9 mouse cellular contexts compared by ENCODE assay signal in the genomic region with DNA sequence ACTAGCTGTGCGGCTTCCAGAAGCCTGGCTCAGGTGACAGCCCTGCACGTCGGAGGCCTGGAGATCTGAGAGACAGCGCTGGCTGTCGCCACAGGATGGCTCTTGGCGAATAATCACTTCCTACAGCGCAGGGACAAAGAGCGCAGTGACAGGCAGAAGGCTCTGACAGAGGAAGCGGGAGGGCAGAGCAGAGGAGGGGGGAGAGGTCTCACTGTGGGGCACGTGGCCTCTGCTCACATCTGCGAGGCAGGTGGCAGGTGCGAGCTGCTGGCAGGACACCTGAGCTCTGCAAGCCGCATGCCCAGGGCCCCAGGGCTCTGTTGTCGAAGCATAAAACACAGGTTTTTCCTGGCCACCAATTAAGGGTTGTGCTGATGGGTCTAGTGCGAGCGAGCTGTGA.
A peak's percentile ranks its signal among the peaks of the same experiment; 100 is the strongest.
DNase-seq lines count a peak whose midpoint lies in the region; ATAC-seq and TF ChIP-seq lines count a peak whose summit lies in the region.
"Had no signal": no experiment of that assay in that cellular context is flagged by ENCODE, and none has a peak within 500 bp of the region (broad histone marks: within the 10 kb centered on the region; RNA-seq: fewer than 3 reads in every experiment).

No protein-coding gene starts in this region.

- ATAC-seq in heart, embryonic 13.5 days (ENCODE audit: extremely low read depth, insufficient number of reproducible peaks, low FRiP score, low TSS enrichment), result no peak
- ATAC-seq in embryonic facial prominence, embryonic 11.5 days (replicated peaks; ENCODE audit: insufficient number of reproducible peaks, low FRiP score, low TSS enrichment, low read depth), result peak; percentile 14
- ATAC-seq in intestine, postnatal 0 days, result peak; percentile 58
- no peak for ATAC-seq in erythroid progenitor cell, adult 5-6 weeks (replicated peaks; ENCODE audit: low FRiP score, poor library complexity, severe bottlenecking)

- no peak for TF ChIP-seq POLR2A in heart, adult 2 months (IDR thresholded peaks at IDR 0.05; ENCODE audit: insufficient read depth, low read depth, low read length)

- peak overlapping the region; percentile 45 for H3K4me2 ChIP-seq in heart, embryonic 13.5 days
- H3K4me2 ChIP-seq in embryonic facial prominence, embryonic 11.5 days (ENCODE audit: low read depth, low read length), result peak overlapping the region; percentile 4; the same call in 1 of the 2 replicates
- 0 out of 2 replicates have a peak overlapping the region, but pooled peaks have one; percentile 0 for H3K4me2 ChIP-seq in intestine, postnatal 0 days (replicated peaks; ENCODE audit: low read depth)

- no peaks in the 10 kb centered on the region for H3K79me2 ChIP-seq in heart, adult 2 months (replicated peaks; ENCODE audit: control insufficient read depth, insufficient read depth, low read length)

- no peaks in the 10 kb centered on the region for H3K9me3 ChIP-seq in heart, embryonic 13.5 days
- no peaks in the 10 kb centered on the region for H3K9me3 ChIP-seq in embryonic facial prominence, embryonic 11.5 days (replicated peaks; ENCODE audit: control insufficient read depth, low read length)
- no peaks in the 10 kb centered on the region for H3K9me3 ChIP-seq in intestine, postnatal 0 days (ENCODE audit: control insufficient read depth)

- DNase-seq in heart, adult 2 months, result no peak
- peak; percentile 48 for DNase-seq in embryonic facial prominence, embryonic 11.5 days (ENCODE audit: low spot score)
- peak; percentile 70 for DNase-seq in retina, embryonic 14.5 days (ENCODE audit: low spot score)
- DNase-seq in adrenal gland, postnatal 36 days, result no peak
- no peak for DNase-seq in lung, postnatal 36 days

- no peak overlapping the region for H3K27ac ChIP-seq in heart, embryonic 13.5 days (replicated peaks)
- H3K27ac ChIP-seq in heart, adult 2 months, result no peak overlapping the region
- no peak overlapping the region for H3K27ac ChIP-seq in embryonic facial prominence, embryonic 11.5 days (replicated peaks; ENCODE audit: low read depth, low read length)
- H3K27ac ChIP-seq in intestine, postnatal 0 days (ENCODE audit: low read depth, low read length), result no peak overlapping the region
- H3K27ac ChIP-seq: macrophage had no signal

- H3K36me3 ChIP-seq in heart, embryonic 13.5 days, result no peaks in the 10 kb centered on the region
- H3K36me3 ChIP-seq in heart, adult 2 months (ENCODE audit: control insufficient read depth, insufficient read depth, low read length), result no peaks in the 10 kb centered on the region
- no peaks in the 10 kb centered on the region for H3K36me3 ChIP-seq in embryonic facial prominence, embryonic 11.5 days (replicated peaks; ENCODE audit: control insufficient read depth, insufficient read depth, low read depth, low read length)
- no peaks in the 10 kb centered on the region for H3K36me3 ChIP-seq in intestine, postnatal 0 days (ENCODE audit: control insufficient read depth, insufficient read depth)

- peak overlapping the region; percentile 29; the same call in 1 of the 2 replicates for H3K9ac ChIP-seq in heart, embryonic 13.5 days
- no peak overlapping the region for H3K9ac ChIP-seq in heart, adult 2 months (ENCODE audit: low read depth, low read length)
- no peak overlapping the region; the same call in 1 of the 2 replicates for H3K9ac ChIP-seq in embryonic facial prominence, embryonic 11.5 days (replicated peaks; ENCODE audit: low read length)
- no peak overlapping the region for H3K9ac ChIP-seq in intestine, postnatal 0 days (ENCODE audit: low read depth, low read length)

- peaks cover 35% of the 10 kb centered on the region for H3K4me1 ChIP-seq in heart, embryonic 13.5 days
- H3K4me1 ChIP-seq in heart, adult 2 months (ENCODE audit: control insufficient read depth, insufficient read depth, low read length), result peaks cover 7% of the 10 kb centered on the region
- H3K4me1 ChIP-seq in embryonic facial prominence, embryonic 11.5 days (ENCODE audit: control insufficient read depth, insufficient read depth, low read length), result peaks cover 13% of the 10 kb centered on the region
- H3K4me1 ChIP-seq in intestine, postnatal 0 days (replicated peaks; ENCODE audit: control insufficient read depth, insufficient read depth, low read length), result no peaks in the 10 kb centered on the region

- 9% methylated on average over 16 of the region's 16 CpGs for WGBS in heart, embryonic 13.5 days
- 30% methylated on average over 16 of the region's 16 CpGs for WGBS in heart, adult 2 months
- WGBS in embryonic facial prominence, embryonic 11.5 days, result 3% methylated on average over 16 of the region's 16 CpGs
- WGBS in intestine, postnatal 0 days, result 27% methylated on average over 16 of the region's 16 CpGs

- intact Hi-C loops in heart, adult 2 months (cut with DNase I), result no loop called here

- H3K4me3 ChIP-seq in heart, embryonic 13.5 days, result no peak overlapping the region
- H3K4me3 ChIP-seq in heart, adult 2 months, result no peak overlapping the region
- no peak overlapping the region for H3K4me3 ChIP-seq in embryonic facial prominence, embryonic 11.5 days (ENCODE audit: low read depth, low read length)
- H3K4me3 ChIP-seq in intestine, postnatal 0 days (ENCODE audit: low read depth, low read length), result no peak overlapping the region

- no peak for TF ChIP-seq CTCF in heart, adult 2 months (IDR thresholded peaks at IDR 0.05)
- no peak; the same call in 1 of the 2 replicates for TF ChIP-seq CTCF in intestine, postnatal 0 days (IDR thresholded peaks at IDR 0.05; ENCODE audit: low read depth)

- peaks cover 36% of the 10 kb centered on the region for H3K27me3 ChIP-seq in heart, embryonic 13.5 days (replicated peaks)
- no peaks in the 10 kb centered on the region for H3K27me3 ChIP-seq in heart, adult 2 months (ENCODE audit: control insufficient read depth, insufficient read depth, low read length)
- H3K27me3 ChIP-seq in embryonic facial prominence, embryonic 11.5 days (ENCODE audit: control insufficient read depth, insufficient read depth, low read length), result 0 out of 2 replicates have a peak, but pooled peaks cover 2% of the 10 kb centered on the region
- no peaks in the 10 kb centered on the region for H3K27me3 ChIP-seq in intestine, postnatal 0 days (replicated peaks; ENCODE audit: control insufficient read depth, insufficient read depth, low read length)

- no peak for TF ChIP-seq EP300 in heart, adult 2 months (IDR thresholded peaks at IDR 0.05; ENCODE audit: insufficient read depth, low read depth, low read length)

Comparison
In these comparisons a context has a peak if more than half of its experiments do, and no peak if none do; other contexts are left out.
1. ATAC-seq: peak in embryonic facial prominence, embryonic 11.5 days (single experiment) and intestine, postnatal 0 days (single experiment); none in heart, embryonic 13.5 days (single experiment) and erythroid progenitor cell, adult 5-6 weeks (single experiment).
2. DNase-seq: peak in embryonic facial prominence, embryonic 11.5 days (single experiment) and retina, embryonic 14.5 days (single experiment); none in heart, adult 2 months (0 of 2), adrenal gland, postnatal 36 days (0 of 2) and lung, postnatal 36 days (single experiment).
3. Peak in every context shown above with its lines, with median percentiles within 50 percentile points of each other: H3K4me2 ChIP-seq.